Mouse (Mus musculus) stomach, postnatal 0 days (tissue): ENCODE results near the gene Prph2.

ENCODE experiments used
- CTCF ChIP-seq: IDR thresholded peaks from 2 replicates; pipeline ENCODE4 v1.5.1; 2016; ENCODE audit warnings: antibody characterized with exemption, low read depth, mild to moderate bottlenecking, moderate library complexity
- EP300 ChIP-seq: optimal IDR thresholded peaks from 2 replicates; pipeline ENCODE3; 2016; ENCODE audit warnings: antibody characterized with exemption

GRCm38 (mm10) chr17:46966892-46967291, 56.6 kb downstream of the Prph2 start:
- no peak for TF ChIP-seq CTCF
- TF ChIP-seq EP300: no peak
